Mouse (Mus musculus) layer of hippocampus, postnatal 10 days (tissue): ENCODE measurements around the gene Stoml3. TPM values are rescaled to one million over a fixed set of nuclear protein-coding genes. Genes with fewer than 3 reads are reported as not detected.

ENCODE experiments used
- total RNA-seq, 2 experiments: library from RNA; stranded (reverse); gene quantifications; 2 replicates each; pipeline ENCODE4 v1.2.3; 2021

The Stoml3 gene
- total RNA-seq, 2 experiments from 2014 or later = 0.55 to 1.7 TPM

Other genes starting within 250 kb of the Stoml3 start
- gene Nhlrc3, start 25.3 kb upstream of the Stoml3 start, total RNA-seq = 1 to 10 TPM; 8.5 to 9.9 TPM
- 10 to 100 TPM; 27.1 to 27.9 TPM for gene Proser1, start 25.0 kb upstream of the Stoml3 start, total RNA-seq
- gene Frem2, start 168.7 kb downstream of the Stoml3 start, total RNA-seq = 1 to 10 TPM; 4.5 to 5.0 TPM